Mouse (Mus musculus) adrenal gland, adult (tissue): ENCODE results near the gene Epb41l4b.

Experiments
- DNase-seq, 2 experiments: peaks; one replicate each; pipeline ENCODE4 v3.0.0; 2022 to 2023; ENCODE audit warnings: low spot score in 1 of 2; ENCODE audit not compliant: inconsistent age in 2 of 2

Epb41l4b gene

GRCm38 (mm10) chr4:57153838-57154237, 10.6 kb upstream of the Epb41l4b start:
- DNase-seq = peak in 1 of 2 experiments; percentile 45

GRCm38 (mm10) chr4:57153068-57153835, 10.0 kb upstream of the Epb41l4b start:
- peak; percentile 40 to 67 for DNase-seq

- DNase-seq = no peak
Measured at GRCm38 (mm10) chr4:57148182-57148581, 4.9 kb upstream of the Epb41l4b start.

DNA sequence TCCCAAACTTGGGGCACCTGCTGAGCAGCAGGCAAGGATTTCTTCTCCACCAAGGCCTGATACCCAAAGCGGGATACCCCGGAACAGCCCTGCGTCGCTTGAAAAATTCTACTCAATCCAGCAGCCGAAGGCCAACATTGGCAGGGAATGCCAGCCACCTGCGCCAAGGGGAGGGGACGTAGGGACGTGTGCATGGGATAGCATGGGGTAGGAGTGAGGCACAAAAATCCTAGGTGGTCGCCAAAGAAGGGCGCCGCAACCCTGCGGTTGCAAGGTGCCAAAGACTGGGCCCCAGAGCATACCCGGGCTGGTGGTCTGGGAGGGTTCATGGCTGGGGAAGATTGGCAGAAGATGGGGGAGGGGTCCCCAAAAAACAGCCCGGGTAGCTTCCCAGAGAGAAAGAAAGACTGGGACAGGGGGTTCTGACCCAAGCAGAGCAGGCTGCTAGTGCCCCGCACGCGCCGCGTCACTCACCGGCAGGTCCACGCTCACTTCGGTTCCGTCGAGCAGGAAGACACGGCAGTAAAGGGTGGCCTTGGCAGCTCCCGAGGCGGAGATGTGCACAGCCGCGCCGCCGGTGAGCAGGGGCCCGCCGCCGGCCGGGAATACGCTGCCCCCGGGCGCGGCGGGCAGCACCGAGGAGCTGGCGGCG, 737 bp downstream of the Epb41l4b start:
- DNase-seq = peak; percentile 25 to 70

DNA sequence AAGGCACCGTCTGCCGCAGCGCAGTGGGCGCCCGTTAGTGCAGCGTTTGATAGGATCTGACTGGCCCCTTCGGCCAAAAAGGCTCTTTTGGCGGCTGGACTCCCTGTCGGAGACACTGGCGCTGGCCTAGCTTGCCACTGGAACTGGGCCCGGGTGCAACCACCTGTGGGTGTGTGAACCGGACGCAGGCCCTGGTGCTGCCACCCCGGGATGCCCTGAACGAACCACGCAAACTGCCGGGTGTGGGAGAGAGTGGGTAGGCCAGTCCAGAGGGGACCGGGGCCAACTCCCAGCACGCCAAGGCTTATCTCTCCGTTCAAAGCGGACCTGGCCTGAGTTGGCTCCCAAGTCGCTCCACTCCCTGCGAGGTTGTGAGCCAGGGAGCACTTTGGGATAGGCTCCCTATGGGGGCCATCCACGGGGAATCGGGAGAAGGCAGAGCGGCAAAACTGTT, 1.3 kb downstream of the Epb41l4b start:
- peak in 1 of 2 experiments; percentile 39 for DNase-seq

GRCm38 (mm10) chr4:57140992-57141717, 2.1 kb downstream of the Epb41l4b start:
- no peak for DNase-seq

GRCm38 (mm10) chr4:57140200-57140799, 2.9 kb downstream of the Epb41l4b start:
- peak in 1 of 2 experiments; percentile 53 for DNase-seq

DNA sequence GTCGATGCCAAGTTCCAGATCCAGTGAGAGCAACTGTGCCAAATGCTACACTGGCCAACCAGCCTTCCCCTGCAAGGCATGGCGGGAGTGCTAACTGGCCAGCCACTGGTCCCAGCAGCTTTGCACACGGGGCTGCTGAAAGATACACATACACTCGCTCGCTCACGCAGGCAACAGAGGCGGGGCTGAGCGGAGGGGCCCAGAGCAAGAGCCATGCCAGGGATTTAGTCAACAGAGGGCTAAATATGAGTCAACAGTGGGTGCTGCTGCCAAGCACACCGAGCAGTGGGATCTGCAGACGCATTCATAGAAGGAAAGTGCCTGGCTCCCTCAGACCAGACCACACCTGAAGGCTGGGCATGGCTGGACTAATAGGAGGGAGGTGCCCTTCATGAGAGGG, 3.8 kb downstream of the Epb41l4b start:
- DNase-seq = peak; percentile 21 to 59

DNA sequence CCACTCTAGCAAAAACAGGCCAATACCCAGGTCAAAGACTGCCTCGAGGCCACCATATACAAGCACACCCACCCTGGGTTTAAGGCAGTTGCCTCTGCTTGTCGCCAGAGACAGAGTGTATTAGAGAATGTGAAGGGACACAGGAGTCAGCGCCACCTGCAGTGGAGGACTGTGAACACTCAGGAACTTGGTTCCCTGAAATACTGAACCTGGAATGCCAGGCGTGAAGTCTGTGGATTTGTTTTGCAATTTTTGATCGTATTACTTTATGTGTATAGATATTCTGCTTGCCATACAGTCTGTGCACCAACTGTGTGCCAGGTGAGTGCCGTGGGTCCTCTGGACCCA, 5.2 kb downstream of the Epb41l4b start:
- DNase-seq = no peak

GRCm38 (mm10) chr4:57137371-57138092, 5.7 kb downstream of the Epb41l4b start:
- DNase-seq = peak in 1 of 2 experiments; percentile 31

DNA sequence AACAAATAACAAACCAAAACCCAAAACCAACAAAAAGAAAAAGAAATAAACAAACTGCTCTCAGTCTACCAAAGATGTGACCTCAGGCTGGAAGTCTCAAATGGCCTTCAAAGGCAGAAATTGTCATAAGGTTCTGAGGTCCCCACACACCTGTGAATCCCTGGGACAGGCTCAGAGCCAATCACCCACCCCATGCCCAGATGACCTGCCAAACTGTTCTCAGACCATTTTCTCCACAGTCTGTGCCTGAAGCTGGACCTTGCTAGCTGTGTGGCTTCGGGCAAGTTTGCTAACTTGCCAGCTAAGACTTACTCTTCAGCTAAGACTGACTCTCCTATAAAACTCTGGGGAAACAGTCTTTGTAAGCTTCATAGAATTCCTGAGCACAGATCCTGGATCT, 7.8 kb downstream of the Epb41l4b start:
- DNase-seq = no peak

GRCm38 (mm10) chr4:57134554-57134953, 8.7 kb downstream of the Epb41l4b start:
- DNase-seq = no peak

DNA sequence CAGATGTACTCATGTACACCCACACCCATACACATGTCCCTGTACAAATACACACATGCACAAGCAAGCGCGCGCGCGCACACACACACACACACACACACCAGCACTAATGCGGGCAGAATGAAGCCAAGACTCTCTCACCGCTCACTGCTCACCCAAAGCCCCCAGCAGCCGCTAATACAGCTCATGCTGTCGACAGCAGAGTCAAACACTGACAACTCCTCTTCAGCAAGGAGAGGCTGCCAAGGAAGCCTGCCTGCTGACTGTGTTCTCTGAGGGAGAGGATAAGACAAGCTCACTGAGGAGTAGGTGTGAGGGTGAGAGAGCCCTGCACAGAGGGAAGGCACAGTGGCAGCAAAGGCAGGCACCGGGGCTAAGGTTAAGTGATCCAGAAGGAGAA, 11.4 kb downstream of the Epb41l4b start:
- DNase-seq = no peak

DNA sequence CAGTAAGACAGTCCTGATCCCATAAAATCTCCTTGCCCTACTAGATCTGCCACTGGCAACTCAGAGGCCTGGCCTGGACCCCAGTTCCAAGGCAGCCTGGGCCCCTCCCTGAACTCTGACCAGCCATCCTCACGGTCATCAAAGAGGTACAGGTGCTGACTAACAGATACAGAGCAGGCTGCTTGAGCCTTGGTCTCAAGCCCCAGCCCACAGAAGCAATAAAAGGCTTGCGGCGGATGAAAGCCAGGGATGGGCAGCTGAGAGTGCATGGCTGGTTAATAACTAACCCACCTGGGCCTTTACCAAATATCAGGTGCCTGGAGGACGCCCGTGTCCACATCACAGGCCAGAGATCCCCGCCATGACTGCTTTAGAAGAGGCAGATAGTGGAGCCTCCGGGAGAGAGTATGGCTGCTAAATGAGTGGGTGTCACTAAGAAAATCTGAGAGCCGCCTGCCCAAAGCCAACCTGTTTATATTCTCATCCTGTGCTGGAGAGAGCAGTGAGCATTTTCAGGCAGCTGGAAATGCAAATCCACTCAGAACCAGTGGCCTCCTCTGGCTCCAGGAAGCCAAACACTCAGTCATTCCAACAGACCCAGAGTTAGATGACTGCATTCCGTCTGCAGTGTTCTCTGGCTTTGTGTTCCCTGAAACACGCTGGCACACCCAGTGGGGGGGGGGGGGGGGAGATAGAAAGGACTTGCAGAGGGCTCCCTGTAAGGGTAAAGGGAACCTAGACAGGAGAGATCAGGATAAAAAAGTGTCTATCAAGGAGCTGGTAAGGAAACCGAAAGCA, 13.3 kb downstream of the Epb41l4b start:
- no peak for DNase-seq

GRCm38 (mm10) chr4:57123003-57123402, 20.2 kb downstream of the Epb41l4b start:
- peak in 1 of 2 experiments; percentile 29 for DNase-seq

DNA sequence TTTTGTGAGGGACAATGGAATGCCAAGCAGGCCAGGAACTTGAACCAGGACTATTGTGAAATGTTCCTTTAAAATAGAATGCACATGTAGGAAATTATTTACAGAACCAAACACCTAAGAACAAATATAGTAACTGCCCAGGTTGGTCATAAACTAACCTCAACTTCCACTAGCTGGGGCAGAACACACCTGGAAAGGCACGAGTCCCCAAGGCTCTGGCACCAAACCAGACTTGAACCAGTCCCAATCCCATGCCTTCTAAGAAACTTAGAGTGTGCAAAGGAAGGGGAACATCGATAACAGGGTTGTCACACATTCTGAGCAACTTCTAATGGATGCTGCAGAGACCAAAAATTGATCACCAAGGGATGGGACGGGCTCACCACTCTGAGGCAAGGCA, 21.1 kb downstream of the Epb41l4b start:
- no peak for DNase-seq

- peak in 1 of 2 experiments; percentile 61 for DNase-seq
Measured at GRCm38 (mm10) chr4:57120563-57120962, 22.7 kb downstream of the Epb41l4b start.

- no peak for DNase-seq
Measured at GRCm38 (mm10) chr4:57119976-57120375, 23.3 kb downstream of the Epb41l4b start.

DNA sequence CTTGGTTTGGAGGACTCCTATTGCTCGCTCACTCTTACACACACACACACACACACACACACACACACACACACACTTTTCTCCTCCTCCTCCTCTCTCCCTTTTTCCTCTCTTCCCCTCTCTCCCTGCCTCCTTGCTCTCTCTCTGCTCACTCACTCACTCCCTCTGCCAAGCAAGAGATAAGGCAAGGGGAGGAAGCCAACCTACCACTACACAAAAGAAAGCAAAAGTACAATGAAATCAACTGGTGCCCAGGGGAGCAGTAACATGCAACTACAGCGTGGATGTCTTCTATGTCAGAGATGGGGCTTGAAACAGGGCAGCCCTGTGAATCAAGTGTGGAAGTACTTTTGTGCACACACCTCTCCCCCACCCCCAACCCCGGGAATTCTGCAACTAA, 24.4 kb downstream of the Epb41l4b start:
- no peak for DNase-seq

DNA sequence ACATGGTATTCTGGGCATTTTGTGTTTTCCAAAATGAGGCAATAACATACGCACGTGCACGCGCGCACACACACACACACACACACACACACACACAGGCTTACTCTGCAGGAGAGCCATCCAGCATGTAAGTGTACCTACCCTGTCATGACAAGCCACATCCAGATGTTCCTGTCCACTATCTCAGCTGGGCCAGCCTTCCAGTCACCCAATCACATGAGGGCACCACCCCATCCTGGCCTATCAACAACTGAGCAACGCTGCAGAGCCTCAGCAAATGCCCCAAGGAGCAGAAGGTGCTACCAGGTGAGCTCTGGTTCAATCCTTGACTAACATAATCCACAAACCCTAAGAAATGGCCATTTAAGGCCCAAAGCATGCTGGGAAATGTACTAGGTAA, 27.0 kb downstream of the Epb41l4b start:
- DNase-seq = no peak
